Mouse (Mus musculus): ENCODE results near the gene Abhd5. TPM values are rescaled to one million over a fixed set of nuclear protein-coding genes. Genes with fewer than 3 reads are reported as not detected.
A peak's percentile ranks its signal among the peaks of the same experiment; 100 is the strongest.
"Not testable (repeated sequence)": the region's sequence is repeated elsewhere in the genome, so short reads cannot be mapped to it uniquely, and the experiment has no call there.

The Abhd5 gene
- 10 to 100 TPM; 36.4 to 52.5 (median 42.7) TPM for total RNA-seq (2022)

- peak; percentile 89 to 94 for DNase-seq (ENCODE audit: low spot score in 2 of 2)
Measured at GRCm38 (mm10) chr9:122351303-122352024, at the start of gene Abhd5. TSS of gene Abhd5 (plus strand) at chr9:122351608.

GRCm38 (mm10) chr9:122305302-122305701 lies 46.1 kb upstream of the Abhd5 start:
- no peak for DNase-seq (ENCODE audit: low spot score in 2 of 2)

GRCm38 (mm10) chr9:122309013-122309980 lies 42.1 kb upstream of the Abhd5 start:
- peak in 1 of 2 experiments; percentile 1 for DNase-seq (ENCODE audit: low spot score in 2 of 2)

GRCm38 (mm10) chr9:122310613-122311049 lies 40.8 kb upstream of the Abhd5 start:
- peak; percentile 74 for DNase-seq (ENCODE audit: low spot score in 2 of 2)

GRCm38 (mm10) chr9:122311051-122311760 lies 40.2 kb upstream of the Abhd5 start:
- no peak for DNase-seq (ENCODE audit: low spot score in 2 of 2)

GRCm38 (mm10) chr9:122312296-122312990 lies 39.0 kb upstream of the Abhd5 start:
- no peak for DNase-seq (ENCODE audit: low spot score in 2 of 2)

GRCm38 (mm10) chr9:122313128-122313527 lies 38.3 kb upstream of the Abhd5 start:
- DNase-seq (ENCODE audit: low spot score in 2 of 2), result not testable (repeated sequence)

- no peak for DNase-seq (ENCODE audit: low spot score in 2 of 2)
Measured at GRCm38 (mm10) chr9:122314386-122314785, 37.0 kb upstream of the Abhd5 start.

GRCm38 (mm10) chr9:122314942-122315341 lies 36.5 kb upstream of the Abhd5 start:
- no peak for DNase-seq (ENCODE audit: low spot score in 2 of 2)

- DNase-seq (ENCODE audit: low spot score in 2 of 2), result no peak
Measured at GRCm38 (mm10) chr9:122315501-122315900, 35.9 kb upstream of the Abhd5 start.

- no peak for DNase-seq (ENCODE audit: low spot score in 2 of 2)
Measured at GRCm38 (mm10) chr9:122316562-122316961, 34.8 kb upstream of the Abhd5 start.

GRCm38 (mm10) chr9:122320626-122321025 lies 30.8 kb upstream of the Abhd5 start:
- no peak for DNase-seq (ENCODE audit: low spot score in 2 of 2)

GRCm38 (mm10) chr9:122322356-122322755 lies 29.1 kb upstream of the Abhd5 start:
- no peak for DNase-seq (ENCODE audit: low spot score in 2 of 2)

GRCm38 (mm10) chr9:122325996-122326395 lies 25.4 kb upstream of the Abhd5 start:
- no peak for DNase-seq (ENCODE audit: low spot score in 2 of 2)

- no peak for DNase-seq (ENCODE audit: low spot score in 2 of 2)
Measured at GRCm38 (mm10) chr9:122328199-122328598, 23.2 kb upstream of the Abhd5 start.

GRCm38 (mm10) chr9:122336677-122337076 lies 14.7 kb upstream of the Abhd5 start:
- DNase-seq (ENCODE audit: low spot score in 2 of 2), result no peak

- no peak for DNase-seq (ENCODE audit: low spot score in 2 of 2)
Measured at GRCm38 (mm10) chr9:122337510-122337931, 13.9 kb upstream of the Abhd5 start.

- DNase-seq (ENCODE audit: low spot score in 2 of 2), result no peak
Measured at GRCm38 (mm10) chr9:122339972-122340371, 11.4 kb upstream of the Abhd5 start.

GRCm38 (mm10) chr9:122343399-122343798 lies 8.0 kb upstream of the Abhd5 start:
- no peak for DNase-seq (ENCODE audit: low spot score in 2 of 2)

- DNase-seq (ENCODE audit: low spot score in 2 of 2), result no peak
Measured at GRCm38 (mm10) chr9:122344560-122344959, 6.8 kb upstream of the Abhd5 start.

- DNase-seq (ENCODE audit: low spot score in 2 of 2), result no peak
Measured at GRCm38 (mm10) chr9:122345291-122345690, 6.1 kb upstream of the Abhd5 start.
